Mouse (Mus musculus) fibroblast of lung, adult 2 months (primary cell): ENCODE data around the gene ccdc198.

Experiments
- DNase-seq: peaks from one replicate; pipeline ENCODE4 v3.0.0-alpha.2; 2011; ENCODE audit warnings: low read depth

ccdc198 gene

GRCm38 (mm10) chr14:49197031-49197527 lies 48.2 kb downstream of the ccdc198 start:
- no peak for DNase-seq

- no peak for DNase-seq
Observed at GRCm38 (mm10) chr14:49186270-49186669, 59.0 kb downstream of the ccdc198 start.

- no peak for DNase-seq
Observed at GRCm38 (mm10) chr14:49179736-49180135, 65.5 kb downstream of the ccdc198 start.

- no peak for DNase-seq
Observed at GRCm38 (mm10) chr14:49173290-49174135, 71.8 kb downstream of the ccdc198 start.

GRCm38 (mm10) chr14:49172582-49172988 lies 72.7 kb downstream of the ccdc198 start:
- DNase-seq, result peak; percentile 11

GRCm38 (mm10) chr14:49171867-49172581 lies 73.2 kb downstream of the ccdc198 start, which contains the start of gene Naa30:
TSS of gene Naa30 (plus strand) at chr14:49172226.
- peak; percentile 75 for DNase-seq

GRCm38 (mm10) chr14:49171286-49171685 lies 74.0 kb downstream of the ccdc198 start:
- no peak for DNase-seq
